Mouse (Mus musculus) MEL (cell line): Measurements from ENCODE around the gene Ikzf5. TPM values are rescaled to one million over a fixed set of nuclear protein-coding genes. Genes with fewer than 3 reads are reported as not detected.

Experiments
- DNase-seq: peaks from one replicate; pipeline ENCODE4 v3.0.0; 2011; ENCODE audit warnings: low read depth, low spot score
- H3K27ac ChIP-seq: 2 replicates; pipeline ENCODE4 v1.5.1; 2012; ENCODE audit warnings: low read depth, mild to moderate bottlenecking, control low read depth, low read length, moderate library complexity; ENCODE audit not compliant: control insufficient read depth
- H3K27me3 ChIP-seq, 2 experiments: fragments of 150-350 bp in 1 of 2; sonication (generic) in 1 of 2; 2 replicates each; pipeline ENCODE4 v1.6.1; 2012; ENCODE audit warnings: low read length in 2 of 2, mild to moderate bottlenecking in 2 of 2, improper control_type of control experiment in 1 of 2, moderate library complexity in 1 of 2; ENCODE audit not compliant: insufficient read depth in 2 of 2, control insufficient read depth in 1 of 2
- H3K36me3 ChIP-seq, 2 experiments: 2 replicates each; pipeline ENCODE4 v1.6.1; 2012 to 2014; ENCODE audit warnings: low read length in 2 of 2, improper control_type of control experiment in 1 of 2, inconsistent platforms in 1 of 2, mild to moderate bottlenecking in 1 of 2; ENCODE audit not compliant: insufficient read depth in 2 of 2, control insufficient read depth in 1 of 2
- H3K4me1 ChIP-seq, 2 experiments: fragments of 150-350 bp in 1 of 2; sonication (generic) in 1 of 2; 2 replicates each; pipeline ENCODE4 v1.6.1; 2012; ENCODE audit warnings: low read length in 2 of 2, improper control_type of control experiment in 1 of 2, mild to moderate bottlenecking in 1 of 2; ENCODE audit not compliant: insufficient read depth in 2 of 2, control insufficient read depth in 1 of 2
- H3K4me3 ChIP-seq, 2 experiments: fragments of 150-350 bp in 1 of 2; sonication (generic) in 1 of 2; 2 replicates each; pipeline ENCODE4 v1.5.1; 2012; ENCODE audit warnings: low read depth in 2 of 2, low read length in 2 of 2, mild to moderate bottlenecking in 2 of 2, moderate library complexity in 2 of 2, control low read depth in 1 of 2, improper control_type of control experiment in 1 of 2; ENCODE audit not compliant: control insufficient read depth in 1 of 2, insufficient read depth in 1 of 2
- H3K79me2 ChIP-seq: 2 replicates; pipeline ENCODE4 v1.6.1; 2012; ENCODE audit warnings: mild to moderate bottlenecking, low read length, moderate library complexity; ENCODE audit not compliant: control insufficient read depth, poor library complexity, insufficient read depth
- H3K9ac ChIP-seq: 2 replicates; pipeline ENCODE4 v1.6.1; 2012; ENCODE audit warnings: low read depth, mild to moderate bottlenecking, control low read depth, low read length, moderate library complexity; ENCODE audit not compliant: control insufficient read depth, poor library complexity, severe bottlenecking
- H3K9me3 ChIP-seq: fragments of 150-350 bp; sonication (generic); replicated peaks from 2 replicates; pipeline ENCODE4 v1.6.1; 2012; ENCODE audit warnings: mild to moderate bottlenecking, low read length, improper control_type of control experiment, moderate library complexity; ENCODE audit not compliant: insufficient read depth
- BHLHE40 ChIP-seq: IDR thresholded peaks from 2 replicates; pipeline ENCODE4 v1.6.1; 2012; ENCODE audit warnings: low read depth, mild to moderate bottlenecking, inconsistent platforms, low read length, improper control_type of control experiment, borderline replicate concordance
- CHD2 ChIP-seq: IDR thresholded peaks from 2 replicates; pipeline ENCODE4 v1.6.1; 2011; ENCODE audit warnings: low read length, improper control_type of control experiment
- CTCF ChIP-seq, 3 experiments: IDR thresholded peaks in 2 of 3; conservative IDR thresholded peaks in 1 of 3; 2 replicates each; pipeline ENCODE4 v1.5.1; 2011 to 2012; ENCODE audit warnings: low read length in 3 of 3, low read depth in 2 of 3, mild to moderate bottlenecking in 2 of 3, improper control_type of control experiment in 1 of 3, inconsistent platforms in 1 of 3, mixed read lengths in 1 of 3, moderate library complexity in 1 of 3; ENCODE audit not compliant: control insufficient read depth in 1 of 3, insufficient read depth in 1 of 3, poor library complexity in 1 of 3, severe bottlenecking in 1 of 3
- E2F4 ChIP-seq: IDR thresholded peaks from 2 replicates; pipeline ENCODE4 v1.6.1; 2011; ENCODE audit warnings: low read depth, low read length, improper control_type of control experiment, borderline replicate concordance
- ELF1 ChIP-seq: IDR thresholded peaks from 2 replicates; pipeline ENCODE4 v1.6.1; 2014; ENCODE audit warnings: low read depth, mild to moderate bottlenecking, inconsistent platforms, low read length, improper control_type of control experiment, moderate library complexity
- EP300 ChIP-seq, 2 experiments: IDR thresholded peaks; 2 replicates each; pipeline ENCODE4 v1.6.1; 2011; ENCODE audit warnings: improper control_type of control experiment in 2 of 2, low read length in 2 of 2, low read depth in 1 of 2, mild to moderate bottlenecking in 1 of 2
- ETS1 ChIP-seq: IDR thresholded peaks from 2 replicates; pipeline ENCODE4 v1.6.1; 2012; ENCODE audit warnings: low read depth, mild to moderate bottlenecking, inconsistent platforms, low read length, improper control_type of control experiment, moderate library complexity
- GABPA ChIP-seq: IDR thresholded peaks from 2 replicates; pipeline ENCODE4 v1.6.1; 2012; ENCODE audit warnings: low read depth, mild to moderate bottlenecking, inconsistent platforms, low read length, improper control_type of control experiment, moderate library complexity
- JUND ChIP-seq: IDR thresholded peaks from 2 replicates; pipeline ENCODE4 v1.6.1; 2011; ENCODE audit warnings: low read depth, mild to moderate bottlenecking, improper control_type of control experiment, low read length
- KAT2A ChIP-seq: conservative IDR thresholded peaks from 2 replicates; pipeline ENCODE4 v1.6.1; 2012; ENCODE audit warnings: low read depth, low read length, improper control_type of control experiment, inconsistent platforms
- MAFK ChIP-seq: IDR thresholded peaks from 2 replicates; pipeline ENCODE4 v1.6.1; 2011; ENCODE audit warnings: low read depth, mild to moderate bottlenecking, low read length, improper control_type of control experiment, borderline replicate concordance
- MAX ChIP-seq: IDR thresholded peaks from 2 replicates; pipeline ENCODE4 v1.6.1; 2011; ENCODE audit warnings: low read length, improper control_type of control experiment
- MEF2A ChIP-seq: IDR thresholded peaks from 2 replicates; pipeline ENCODE4 v1.6.1; 2014; ENCODE audit warnings: low read depth, mild to moderate bottlenecking, inconsistent platforms, low read length, improper control_type of control experiment; ENCODE audit not compliant: poor library complexity, insufficient replicate concordance, severe bottlenecking; ENCODE audit errors: extremely low read depth
- MXI1 ChIP-seq: IDR thresholded peaks from 2 replicates; pipeline ENCODE4 v1.6.1; 2011; ENCODE audit warnings: mild to moderate bottlenecking, low read depth, low read length, improper control_type of control experiment
- MYB ChIP-seq: IDR thresholded peaks from 2 replicates; pipeline ENCODE4 v1.6.1; 2011; ENCODE audit warnings: mild to moderate bottlenecking, low read depth, low read length, improper control_type of control experiment
- MYC ChIP-seq: IDR thresholded peaks from 2 replicates; pipeline ENCODE4 v1.6.1; 2011; ENCODE audit warnings: low read depth, mild to moderate bottlenecking, low read length, improper control_type of control experiment, moderate library complexity
- NELFE ChIP-seq: IDR thresholded peaks from 2 replicates; pipeline ENCODE4 v1.6.1; 2011; ENCODE audit warnings: low read depth, low read length, improper control_type of control experiment
- NRF1 ChIP-seq: IDR thresholded peaks from 2 replicates; pipeline ENCODE4 v1.6.1; 2014; ENCODE audit warnings: low read depth, mild to moderate bottlenecking, inconsistent platforms, low read length, improper control_type of control experiment, moderate library complexity; ENCODE audit not compliant: poor library complexity, insufficient read depth, severe bottlenecking
- POLR2A ChIP-seq, 2 experiments: IDR thresholded peaks; 2 replicates each; pipeline ENCODE4 v1.6.1; 2011 to 2012; ENCODE audit warnings: low read length in 2 of 2, mild to moderate bottlenecking in 2 of 2, control low read depth in 1 of 2, improper control_type of control experiment in 1 of 2, low read depth in 1 of 2, moderate library complexity in 1 of 2; ENCODE audit not compliant: control insufficient read depth in 1 of 2, insufficient read depth in 1 of 2, poor library complexity in 1 of 2
- POLR2AphosphoS2 ChIP-seq: IDR thresholded peaks from 2 replicates; pipeline ENCODE4 v1.6.1; 2011; ENCODE audit warnings: low read length, improper control_type of control experiment
- RAD21 ChIP-seq: IDR thresholded peaks from 2 replicates; pipeline ENCODE4 v1.6.1; 2011; ENCODE audit warnings: mild to moderate bottlenecking, low read depth, low read length, improper control_type of control experiment
- RCOR1 ChIP-seq: IDR thresholded peaks from 2 replicates; pipeline ENCODE4 v1.6.1; 2012; ENCODE audit warnings: low read depth, mild to moderate bottlenecking, inconsistent platforms, low read length, improper control_type of control experiment
- SIN3A ChIP-seq: IDR thresholded peaks from 2 replicates; pipeline ENCODE4 v1.6.1; 2012; ENCODE audit warnings: low read length, improper control_type of control experiment, inconsistent platforms
- SMC3 ChIP-seq: IDR thresholded peaks from 2 replicates; pipeline ENCODE4 v1.6.1; 2011; ENCODE audit warnings: low read depth, low read length, improper control_type of control experiment
- TAL1 ChIP-seq: IDR thresholded peaks from 2 replicates; pipeline ENCODE4 v1.6.1; 2012; ENCODE audit warnings: mild to moderate bottlenecking, inconsistent platforms, low read length, moderate library complexity, mixed read lengths
- TBP ChIP-seq: IDR thresholded peaks from 2 replicates; pipeline ENCODE4 v1.8.0; 2011; ENCODE audit warnings: low read depth, low read length, improper control_type of control experiment
- UBTF ChIP-seq: IDR thresholded peaks from 2 replicates; pipeline ENCODE4 v1.6.1; 2012; ENCODE audit warnings: low read depth, mild to moderate bottlenecking, inconsistent platforms, low read length, improper control_type of control experiment, moderate library complexity, borderline replicate concordance; ENCODE audit not compliant: insufficient read depth
- USF1 ChIP-seq: IDR thresholded peaks from 2 replicates; pipeline ENCODE4 v1.6.1; 2014; ENCODE audit warnings: low read depth, mild to moderate bottlenecking, inconsistent platforms, low read length, improper control_type of control experiment, moderate library complexity
- ZC3H11A ChIP-seq: IDR thresholded peaks from 2 replicates; pipeline ENCODE4 v1.6.1; 2012; ENCODE audit warnings: low read depth, mild to moderate bottlenecking, inconsistent platforms, low read length, improper control_type of control experiment
- ZKSCAN1 ChIP-seq: IDR thresholded peaks from 2 replicates; pipeline ENCODE4 v1.6.1; 2012; ENCODE audit warnings: low read depth, mild to moderate bottlenecking, inconsistent platforms, low read length, improper control_type of control experiment, moderate library complexity
- ZMIZ1 ChIP-seq: IDR thresholded peaks from 2 replicates; pipeline ENCODE4 v1.6.1; 2012; ENCODE audit warnings: low read depth, mild to moderate bottlenecking, inconsistent platforms, low read length, improper control_type of control experiment, moderate library complexity
- ZNF384 ChIP-seq: IDR thresholded peaks from 2 replicates; pipeline ENCODE4 v1.6.1; 2012; ENCODE audit warnings: low read depth, mild to moderate bottlenecking, inconsistent platforms, low read length, improper control_type of control experiment
- polyA plus RNA-seq, 2 experiments: library from polyadenylated mRNA; stranded (reverse) in 1 of 2; unstranded in 1 of 2; fragments of >175 nt in 1 of 2; fragments of >200 nt in 1 of 2; gene quantifications; 2 replicates each; pipeline versions ENCODE4 v1.2.1 to v1.2.4; 2012; ENCODE audit warnings: low replicate concordance in 2 of 2, low read depth in 1 of 2; ENCODE audit not compliant: insufficient read length in 2 of 2, insufficient read depth in 1 of 2, missing spikeins in 1 of 2
- total RNA-seq: library from RNA; depleted of rRNA; stranded (reverse); fragments of 300-350 nt; gene quantifications from 2 replicates; pipeline ENCODE4 v1.2.3, GENCODE M21; 2012

Ikzf5 gene
- total and polyA plus RNA-seq, 3 experiments = 8.8 to 65.4 (median 28.5) TPM

- no peak overlapping the region for H3K9ac ChIP-seq
- TF ChIP-seq CTCF (IDR thresholded peaks at IDR 0.05 in 2 of 3, conservative IDR thresholded peaks at IDR 0.05 in 1 of 3; ENCODE audit: control insufficient read depth in 1 of 3, insufficient read depth in 1 of 3, low read depth in 2 of 3, low read length in 3 of 3, poor library complexity in 1 of 3, severe bottlenecking in 1 of 3) (peak; percentile 26 to 67 (median 50); a peak in 5 of 6 replicates), ZNF384 (no peak), JUND (no peak), BHLHE40 (no peak), NELFE (no peak), ELF1 (no peak), ZKSCAN1 (no peak), TAL1 (no peak), MEF2A (no peak), SMC3 (peak; percentile 63), MYB (no peak), CHD2 (no peak), SIN3A (no peak), ETS1 (no peak), KAT2A (no peak), POLR2AphosphoS2 (no peak), TBP (no peak), MYC (no peak), EP300 (IDR thresholded peaks at IDR 0.05; ENCODE audit: low read depth in 1 of 2, low read length in 2 of 2) (no peak), MAX (no peak), MXI1 (no peak), USF1 (no peak), E2F4 (no peak), ZC3H11A (peak; percentile 46), NRF1 (no peak), UBTF (no peak), MAFK (no peak), POLR2A (IDR thresholded peaks at IDR 0.05; ENCODE audit: control insufficient read depth in 1 of 2, insufficient read depth in 1 of 2, low read depth in 1 of 2, low read length in 2 of 2, poor library complexity in 1 of 2) (no peak), ZMIZ1 (no peak), RCOR1 (no peak), RAD21 (peak; percentile 73), GABPA (no peak)
- TF ChIP-seq, all 39 proteins: peak for 4
- Histone ChIP-seq H3K79me2 (no peaks in the 10 kb centered on the region), H3K27me3 (no peaks in the 10 kb centered on the region), H3K27ac (no peak overlapping the region), H3K4me1 (no peaks in the 10 kb centered on the region), H3K36me3 (no peaks in the 10 kb centered on the region), H3K4me3 (no peak overlapping the region), H3K9me3 (no peaks in the 10 kb centered on the region)
- peak; percentile 59 for DNase-seq
Measured at GRCm38 (mm10) chr7:131432244-131432643, 21.9 kb upstream of the Ikzf5 start.
